Mouse (Mus musculus) bone marrow, adult 2 months (tissue): ENCODE data around the gene Hook2. TPM values are rescaled to one million over a fixed set of nuclear protein-coding genes. Genes with fewer than 3 reads are reported as not detected.
A peak's percentile ranks its signal among the peaks of the same experiment; 100 is the strongest.

Experiments used
- H3K27ac ChIP-seq: fragments of 200-500 bp; 2 replicates; pipeline ENCODE4 v1.5.1; 2012; ENCODE audit warnings: low read depth, mild to moderate bottlenecking, control low read depth, inconsistent platforms, low read length; ENCODE audit not compliant: control insufficient read depth, poor library complexity, insufficient read depth
- H3K4me1 ChIP-seq: fragments of 200-500 bp; 2 replicates; pipeline ENCODE4 v1.6.1; 2011; ENCODE audit warnings: low read length; ENCODE audit not compliant: control insufficient read depth, insufficient read depth
- H3K4me3 ChIP-seq: fragments of 200-500 bp; replicated peaks from 2 replicates; pipeline ENCODE3; 2011; ENCODE audit warnings: mild to moderate bottlenecking, low read depth, low read length, control low read depth; ENCODE audit not compliant: control insufficient read depth
- CTCF ChIP-seq: fragments of 200-500 bp; IDR thresholded peaks from 2 replicates; pipeline ENCODE4 v1.5.1; 2011; ENCODE audit warnings: low read length, control low read depth; ENCODE audit not compliant: control insufficient read depth, insufficient read depth
- POLR2A ChIP-seq: fragments of 200-500 bp; IDR thresholded peaks from 2 replicates; pipeline ENCODE4 v1.6.1; 2011; ENCODE audit warnings: low read depth, mild to moderate bottlenecking, control low read depth, low read length, borderline replicate concordance; ENCODE audit not compliant: control insufficient read depth
- WGBS: fragments of 180-500 bp; shearing (Covaris S2); methylation state at CpG from one replicate; pipeline ENCODE4 v1.1.7; 2018; 5-methylcytosine and 5-hydroxymethylcytosine counted together
- polyA plus RNA-seq: library from polyadenylated mRNA; stranded (reverse); fragments of >200 nt; gene quantifications from 2 replicates; pipeline ENCODE4 v1.2.4, GENCODE M21; 2011; ENCODE audit warnings: low replicate concordance; ENCODE audit not compliant: missing spikeins, insufficient read depth, insufficient read length

The Hook2 gene
- polyA plus RNA-seq, 1 experiment = 7.3 TPM

GRCm38 (mm10) chr8:84985049-84985683 is 5.2 kb upstream of the Hook2 start:
- TF ChIP-seq POLR2A (no peak), CTCF (no peak)
- H3K27ac ChIP-seq = peak overlapping the region; percentile 88
- H3K4me1 ChIP-seq = peaks cover 16% of the 10 kb centered on the region
- WGBS = 2% methylated on average over 23 of the region's 23 CpGs
- peak overlapping the region; percentile 64 for H3K4me3 ChIP-seq

DNA sequence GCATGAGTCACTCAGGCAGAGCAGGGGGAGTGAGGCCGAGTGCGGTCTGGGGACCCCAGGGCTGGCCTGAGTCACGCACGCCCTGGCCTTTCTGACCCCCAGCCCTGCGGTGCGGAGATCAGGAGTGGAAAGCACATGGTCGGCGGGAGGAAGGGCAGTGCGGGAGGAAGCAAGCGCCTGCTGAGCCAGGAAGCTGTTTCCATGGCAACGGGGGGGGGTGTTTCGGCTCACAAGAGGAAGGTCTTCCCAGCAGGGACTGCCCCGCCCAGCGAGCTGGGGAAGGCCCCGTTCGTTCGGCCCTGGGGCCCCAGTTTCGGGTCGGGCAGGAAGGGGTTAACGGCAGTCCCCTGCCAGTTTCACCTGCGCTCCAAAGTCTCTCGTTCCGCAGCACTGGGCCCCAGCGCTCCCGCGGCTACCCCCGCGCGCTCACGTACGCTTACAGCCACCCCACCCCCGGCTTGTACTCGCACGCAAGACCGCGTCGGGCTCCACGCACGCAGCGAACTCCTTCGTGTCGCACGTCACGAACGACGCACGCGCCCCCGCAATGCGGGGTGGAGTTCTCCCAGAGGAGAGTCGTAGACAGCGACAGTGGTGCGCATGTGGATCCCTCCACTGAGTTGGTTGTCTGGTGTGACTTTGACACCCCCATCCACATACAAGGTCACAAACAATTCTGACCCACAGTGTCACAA is 4.6 kb upstream of the Hook2 start:
- TF ChIP-seq POLR2A = peak; percentile 48; the same call in 1 of the 2 replicates
- no peak; the same call in 1 of the 2 replicates for TF ChIP-seq CTCF
- peak overlapping the region; percentile 88 for H3K27ac ChIP-seq
- H3K4me1 ChIP-seq = peaks cover 18% of the 10 kb centered on the region
- under 1% methylated on average over 53 of the region's 53 CpGs for WGBS
- H3K4me3 ChIP-seq = peak overlapping the region; percentile 64

- Histone ChIP-seq H3K27ac (peak overlapping the region; percentile 88), H3K4me3 (peak overlapping the region; percentile 64), H3K4me1 (peaks cover 15% of the 10 kb centered on the region)
- TF ChIP-seq POLR2A = no peak
- TF ChIP-seq CTCF = no peak
- 24% methylated on average over 8 of the region's 8 CpGs for WGBS
Measured at GRCm38 (mm10) chr8:84986379-84986945, 3.9 kb upstream of the Hook2 start.

DNA sequence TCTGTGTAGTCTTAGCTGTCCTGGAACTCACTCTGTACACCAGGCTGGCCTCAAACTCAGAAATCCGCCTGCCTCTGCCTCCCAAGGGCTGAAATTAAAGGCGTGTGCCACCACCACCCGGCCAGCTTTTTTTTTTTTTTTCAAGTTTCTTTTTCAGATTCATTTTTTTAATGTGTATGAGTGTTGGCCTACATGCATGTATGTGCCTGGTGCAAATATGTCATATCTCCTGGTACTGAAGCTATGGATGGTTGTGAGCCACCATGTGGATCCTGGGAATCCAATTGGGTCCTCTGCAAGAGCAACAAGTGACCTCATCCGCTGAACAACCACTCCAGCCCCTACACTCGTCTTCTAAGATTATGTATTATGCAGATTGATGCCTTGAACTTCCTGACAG is 3.0 kb upstream of the Hook2 start:
- H3K4me1 ChIP-seq = peaks cover 11% of the 10 kb centered on the region
- H3K27ac ChIP-seq = no peak overlapping the region
- WGBS = 72% methylated on average over 5 of the region's 5 CpGs
- H3K4me3 ChIP-seq = no peak overlapping the region
- no peak for TF ChIP-seq POLR2A
- TF ChIP-seq CTCF = no peak

- Histone ChIP-seq H3K27ac (no peak overlapping the region), H3K4me1 (peaks cover 6% of the 10 kb centered on the region), H3K4me3 (no peak overlapping the region)
- WGBS = 86% methylated on average over 2 of the region's 2 CpGs
- TF ChIP-seq CTCF (no peak), POLR2A (no peak)
Measured at GRCm38 (mm10) chr8:84987903-84988302, 2.5 kb upstream of the Hook2 start.

GRCm38 (mm10) chr8:84989311-84989731 is 1.1 kb upstream of the Hook2 start:
- H3K4me3 ChIP-seq = no peak overlapping the region
- TF ChIP-seq CTCF (no peak), POLR2A (no peak)
- peak overlapping the region; percentile 12; the same call in 1 of the 2 replicates for H3K27ac ChIP-seq
- H3K4me1 ChIP-seq = peaks cover 4% of the 10 kb centered on the region
- WGBS = 25% methylated on average over 15 of the region's 15 CpGs

- H3K4me3 ChIP-seq = peak overlapping the region; percentile 25
- TF ChIP-seq POLR2A (peak; percentile 26; the same call in 1 of the 2 replicates), CTCF (peak; percentile 93)
- H3K27ac ChIP-seq = peak overlapping the region; percentile 46; the same call in 1 of the 2 replicates
- under 1% methylated on average over 15 of the region's 15 CpGs for WGBS
- peaks cover 4% of the 10 kb centered on the region for H3K4me1 ChIP-seq
Measured at GRCm38 (mm10) chr8:84989810-84990209, 593 bp upstream of the Hook2 start.

- H3K4me1 ChIP-seq = peaks cover 4% of the 10 kb centered on the region
- WGBS = 4% methylated on average over 15 of the region's 15 CpGs
- H3K4me3 ChIP-seq = peak overlapping the region; percentile 61
- H3K27ac ChIP-seq = peak overlapping the region; percentile 5; the same call in 1 of the 2 replicates
- peak; percentile 5; the same call in 1 of the 2 replicates for TF ChIP-seq POLR2A
- TF ChIP-seq CTCF = no peak
Measured at GRCm38 (mm10) chr8:84990836-84991235, 433 bp downstream of the Hook2 start.
